Comparison of ENCODE assay signal across 10 mouse cellular contexts in the genomic region with DNA sequence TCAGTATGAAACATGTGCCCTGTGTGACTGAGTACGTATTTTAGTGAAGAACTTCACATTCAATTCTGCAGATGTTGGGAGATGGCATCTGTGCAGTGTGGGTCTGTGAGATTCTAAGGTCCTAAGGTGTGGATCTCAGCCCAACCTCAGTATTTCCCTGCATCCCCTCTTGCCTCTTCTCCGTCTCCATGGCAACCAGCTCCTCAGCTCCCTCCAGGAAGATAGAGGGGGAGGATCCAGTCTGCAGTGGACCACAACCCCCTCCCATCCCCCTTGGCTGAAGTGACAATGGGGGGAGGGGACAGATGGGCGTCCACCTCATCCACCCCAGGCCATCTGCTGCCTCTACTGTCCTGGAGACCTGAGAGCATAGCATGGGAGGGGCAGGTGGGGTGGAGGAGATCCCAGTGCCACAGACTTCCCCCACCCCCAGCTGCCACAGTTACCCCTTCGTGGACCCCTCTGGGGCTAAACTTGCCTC. TPM values are rescaled to one million over a fixed set of nuclear protein-coding genes. Genes with fewer than 3 reads are reported as not detected.
DNase-seq lines count a peak whose midpoint lies in the region; ATAC-seq and TF ChIP-seq lines count a peak whose summit lies in the region.
"Had no signal": no experiment of that assay in that cellular context is flagged by ENCODE, and none has a peak within 500 bp of the region (broad histone marks: within the 10 kb centered on the region; RNA-seq: fewer than 3 reads in every experiment).

No protein-coding gene starts in this region.

- no peaks in the 10 kb centered on the region for H3K9me3 ChIP-seq in hindbrain, embryonic 14.5 days (ENCODE audit: control insufficient read depth, low read length)
- H3K9me3 ChIP-seq: limb, embryonic 15.5 days had no signal

- H3K27ac ChIP-seq in hindbrain, embryonic 14.5 days = peak overlapping the region; percentile 97
- no peak overlapping the region for H3K27ac ChIP-seq in heart, adult 2 months
- H3K27ac ChIP-seq: limb, embryonic 15.5 days had no signal

- H3K36me3 ChIP-seq in hindbrain, embryonic 14.5 days (replicated peaks; ENCODE audit: control insufficient read depth, insufficient read depth) = no peaks in the 10 kb centered on the region
- no peaks in the 10 kb centered on the region for H3K36me3 ChIP-seq in heart, adult 2 months (ENCODE audit: control insufficient read depth, insufficient read depth, low read length)
- H3K36me3 ChIP-seq: limb, embryonic 15.5 days had no signal

- peak overlapping the region; percentile 32 for H3K9ac ChIP-seq in hindbrain, embryonic 14.5 days
- H3K9ac ChIP-seq in heart, adult 2 months (ENCODE audit: low read depth, low read length) = no peak overlapping the region
- H3K9ac ChIP-seq: limb, embryonic 15.5 days had no signal

- H3K4me2 ChIP-seq in hindbrain, embryonic 14.5 days (replicated peaks) = peak overlapping the region; percentile 61
- H3K4me2 ChIP-seq: limb, embryonic 15.5 days had no signal

- TF ChIP-seq POLR2A in brain, embryonic 14.5 days (IDR thresholded peaks at IDR 0.05; ENCODE audit: borderline replicate concordance, extremely low read depth, insufficient read depth, insufficient read length, poor library complexity, severe bottlenecking) = no peak
- no peak for TF ChIP-seq POLR2A in heart, adult 2 months (IDR thresholded peaks at IDR 0.05; ENCODE audit: insufficient read depth, low read depth, low read length)

- H3K4me3 ChIP-seq in hindbrain, embryonic 14.5 days (replicated peaks; ENCODE audit: low read length) = 0 out of 2 replicates have a peak overlapping the region, but pooled peaks have one; percentile 1
- no peak overlapping the region for H3K4me3 ChIP-seq in heart, adult 2 months
- H3K4me3 ChIP-seq: limb, embryonic 15.5 days had no signal

- no peaks in the 10 kb centered on the region for H3K27me3 ChIP-seq in hindbrain, embryonic 14.5 days (ENCODE audit: control insufficient read depth, insufficient read depth, low read length)
- H3K27me3 ChIP-seq in heart, adult 2 months (ENCODE audit: control insufficient read depth, insufficient read depth, low read length) = no peaks in the 10 kb centered on the region

- no peaks in the 10 kb centered on the region for H3K79me2 ChIP-seq in heart, adult 2 months (replicated peaks; ENCODE audit: control insufficient read depth, insufficient read depth, low read length)

- peak; percentile 89 for DNase-seq in brain, embryonic 14.5 days (ENCODE audit: low read depth)
- DNase-seq in embryo, embryonic 10 days (ENCODE audit: low spot score) = peak; percentile 69
- DNase-seq in hindbrain, embryonic 14.5 days (ENCODE audit: low spot score) = peak; percentile 74
- DNase-seq in neural tube, embryonic 10.5 days (ENCODE audit: extremely low spot score, low spot score) = peak; percentile 40
- DNase-seq in heart, adult 2 months = no peak
- DNase-seq in Muller cell, postnatal 12 days (ENCODE audit: inconsistent ontology term) = no peak
- no peak for DNase-seq in urinary bladder, adult 2 months (ENCODE audit: low spot score)

- peaks cover 57% of the 10 kb centered on the region for H3K4me1 ChIP-seq in hindbrain, embryonic 14.5 days (replicated peaks; ENCODE audit: control insufficient read depth, insufficient read depth, low read length)
- no peaks in the 10 kb centered on the region; the same call in 1 of the 2 replicates for H3K4me1 ChIP-seq in heart, adult 2 months (ENCODE audit: control insufficient read depth, insufficient read depth, low read length)

- 5% methylated on average over 4 of the region's 4 CpGs for WGBS in hindbrain, embryonic 14.5 days
- 51% methylated on average over 4 of the region's 4 CpGs for WGBS in heart, adult 2 months

- intact Hi-C loops in heart, adult 2 months (cut with DNase I) = no loop called here

- TF ChIP-seq CTCF in brain, embryonic 14.5 days (IDR thresholded peaks at IDR 0.05; ENCODE audit: borderline replicate concordance, extremely low read depth, insufficient read depth, insufficient read length) = no peak
- no peak for TF ChIP-seq CTCF in heart, adult 2 months (IDR thresholded peaks at IDR 0.05)

- peak; percentile 13 for ATAC-seq in hindbrain, embryonic 14.5 days (ENCODE audit: low FRiP score)
- ATAC-seq in erythroid progenitor cell, adult 5-6 weeks (replicated peaks; ENCODE audit: low FRiP score, poor library complexity, severe bottlenecking) = no peak
- ATAC-seq: intestine, postnatal 0 days had no signal

- TF ChIP-seq EP300 in heart, adult 2 months (IDR thresholded peaks at IDR 0.05; ENCODE audit: insufficient read depth, low read depth, low read length) = no peak

RNA-seq across cellular contexts. Expression of gene Nova2, which starts 1.9 kb away (rescaled TPM):
- 20.7 and 52.7 TPM in 2 replicates for polyA plus RNA-seq in brain, embryonic 14.5 days (2012; rRNA removed)
- polyA plus RNA-seq in hindbrain, embryonic 14.5 days (2014; fragmentation: Nextera tagmentation; extraction: Ambion mirVana) = 15.4 and 16.3 TPM in 2 replicates
- total RNA-seq in heart, adult 2 months (2021) = 1 to 10 TPM; 4.3 to 5.1 TPM
- polyA plus RNA-seq in heart, adult 2 months (2012; rRNA removed) = 1.5 and 1.7 TPM in 2 replicates
- total RNA-seq in erythroid progenitor cell, adult 5-6 weeks (2015; ENCODE audit: low replicate concordance) = not detected in 2 replicates
- total RNA-seq in erythroid progenitor cell, adult 5-6 weeks (2017; ENCODE audit: low replicate concordance) = not detected in 2 replicates
- 0.48 and 1.0 TPM in 2 replicates for polyA plus RNA-seq in urinary bladder, adult 2 months (2012; rRNA removed)

RNA-seq across cellular contexts. Expression of gene Ccdc61, which starts 13.5 kb away (rescaled TPM):
- polyA plus RNA-seq in brain, embryonic 14.5 days (2012; rRNA removed) = 26.5 and 33.3 TPM in 2 replicates
- 23.9 and 24.0 TPM in 2 replicates for polyA plus RNA-seq in hindbrain, embryonic 14.5 days (2014; fragmentation: Nextera tagmentation; extraction: Ambion mirVana)
- total RNA-seq in heart, adult 2 months (2021) = 1 to 10 TPM; 6.6 to 9.6 TPM
- 11.3 and 12.5 TPM in 2 replicates for polyA plus RNA-seq in heart, adult 2 months (2012; rRNA removed)
- 10.1 and 19.8 TPM in 2 replicates for total RNA-seq in erythroid progenitor cell, adult 5-6 weeks (2015; ENCODE audit: low replicate concordance)
- 1.7 and 4.6 TPM in 2 replicates for total RNA-seq in erythroid progenitor cell, adult 5-6 weeks (2017; ENCODE audit: low replicate concordance)
- polyA plus RNA-seq in urinary bladder, adult 2 months (2012; rRNA removed) = 26.9 and 31.4 TPM in 2 replicates

RNA-seq across cellular contexts. Expression of gene Pglyrp1, which starts 52.6 kb away (rescaled TPM):
- polyA plus RNA-seq in brain, embryonic 14.5 days (2012; rRNA removed) = 8.3 and 8.5 TPM in 2 replicates
- polyA plus RNA-seq in hindbrain, embryonic 14.5 days (2014; fragmentation: Nextera tagmentation; extraction: Ambion mirVana) = 24.5 and 25.2 TPM in 2 replicates
- total RNA-seq in heart, adult 2 months (2021) = 1 to 10 TPM; 1.3 to 2.2 TPM
- 2.3 and 12.7 TPM in 2 replicates for polyA plus RNA-seq in heart, adult 2 months (2012; rRNA removed)
- 151 and 220 TPM in 2 replicates for total RNA-seq in erythroid progenitor cell, adult 5-6 weeks (2015; ENCODE audit: low replicate concordance)
- 10.8 and 18.9 TPM in 2 replicates for total RNA-seq in erythroid progenitor cell, adult 5-6 weeks (2017; ENCODE audit: low replicate concordance)
- polyA plus RNA-seq in urinary bladder, adult 2 months (2012; rRNA removed) = 3.3 and 3.5 TPM in 2 replicates

Comparison
In these comparisons a context has a peak if more than half of its experiments do, and no peak if none do; other contexts are left out.
1. DNase-seq: peak in brain, embryonic 14.5 days (single experiment), embryo, embryonic 10 days (single experiment), hindbrain, embryonic 14.5 days (single experiment) and neural tube, embryonic 10.5 days (single experiment); none in heart, adult 2 months (0 of 2), Muller cell, postnatal 12 days (single experiment) and urinary bladder, adult 2 months (single experiment).